ENCODE assay signal across 8 mouse cellular contexts in genomic region chr19:6398447-6399284, GRCm38 (mm10). TPM values are rescaled to one million over a fixed set of nuclear protein-coding genes. Genes with fewer than 3 reads are reported as not detected.
DNase-seq lines count a peak whose midpoint lies in the region; ATAC-seq lines count a peak whose summit lies in the region.

No protein-coding gene starts in this region.

- ATAC-seq in CD4-positive, CD25-positive, alpha-beta regulatory T cell, adult 4 months, result peak; percentile 42
- peak; percentile 59 for ATAC-seq in forebrain, embryonic 12.5 days (ENCODE audit: low FRiP score)
- peak; percentile 54 for ATAC-seq in stomach, embryonic 14.5 days (ENCODE audit: insufficient number of reproducible peaks, insufficient read depth, low FRiP score, low read depth)

- peak overlapping the region; percentile 77 for H3K9ac ChIP-seq in forebrain, embryonic 12.5 days
- H3K9ac ChIP-seq in stomach, embryonic 14.5 days (replicated peaks; ENCODE audit: low read depth, low read length), result 0 out of 2 replicates have a peak overlapping the region, but pooled peaks have one; percentile 25

- H3K4me2 ChIP-seq in forebrain, embryonic 12.5 days, result peak overlapping the region; percentile 100
- peak overlapping the region; percentile 92 for H3K4me2 ChIP-seq in stomach, embryonic 14.5 days (replicated peaks; ENCODE audit: low read depth, low read length)

- peaks cover 60% of the 10 kb centered on the region for H3K27me3 ChIP-seq in forebrain, embryonic 12.5 days
- H3K27me3 ChIP-seq in limb, embryonic 10.5 days (ENCODE audit: low read depth, poor library complexity, severe bottlenecking), result peaks cover 75% of the 10 kb centered on the region
- H3K27me3 ChIP-seq in midbrain, embryonic 10.5 days (ENCODE audit: low read depth, poor library complexity, severe bottlenecking), result peaks cover 63% of the 10 kb centered on the region
- H3K27me3 ChIP-seq in stomach, embryonic 14.5 days (ENCODE audit: control insufficient read depth, insufficient read depth, low read length), result no peaks in the 10 kb centered on the region

- DNase-seq in adrenal gland, postnatal 36 days, result peak; percentile 76 to 83
- peak; percentile 78 to 84 for DNase-seq in heart, postnatal 36 days
- peak; percentile 59 for DNase-seq in limb, embryonic 10.5 days (ENCODE audit: low spot score)
- DNase-seq in midbrain, embryonic 10.5 days (ENCODE audit: low spot score), result peak; percentile 73
- no peak for DNase-seq in left cerebral cortex, adult 11 months (ENCODE audit: low spot score)

- H3K4me3 ChIP-seq in forebrain, embryonic 12.5 days (replicated peaks), result peak overlapping the region; percentile 72
- peak overlapping the region; percentile 74 for H3K4me3 ChIP-seq in limb, embryonic 10.5 days
- peak overlapping the region; percentile 66 for H3K4me3 ChIP-seq in midbrain, embryonic 10.5 days
- H3K4me3 ChIP-seq in stomach, embryonic 14.5 days (ENCODE audit: low read depth, low read length), result peak overlapping the region; percentile 57

- intact Hi-C loops in heart, postnatal 36 days (cut with DNase I), result loop anchor here (2.0 kb wide), 3 partner anchors 24 to 58 kb away; partner anchors contain the start of gene Map4k2

- H3K36me3 ChIP-seq in forebrain, embryonic 12.5 days (replicated peaks), result no peaks in the 10 kb centered on the region
- H3K36me3 ChIP-seq in limb, embryonic 10.5 days, result no peaks in the 10 kb centered on the region
- no peaks in the 10 kb centered on the region for H3K36me3 ChIP-seq in midbrain, embryonic 10.5 days
- H3K36me3 ChIP-seq in stomach, embryonic 14.5 days (ENCODE audit: control insufficient read depth, insufficient read depth, low read length), result no peaks in the 10 kb centered on the region

- no peaks in the 10 kb centered on the region for H3K9me3 ChIP-seq in forebrain, embryonic 12.5 days
- H3K9me3 ChIP-seq in limb, embryonic 10.5 days (replicated peaks), result no peaks in the 10 kb centered on the region
- H3K9me3 ChIP-seq in midbrain, embryonic 10.5 days (replicated peaks), result no peaks in the 10 kb centered on the region
- no peaks in the 10 kb centered on the region for H3K9me3 ChIP-seq in stomach, embryonic 14.5 days (ENCODE audit: control insufficient read depth, low read depth, low read length)

- under 1% methylated on average over 39 of the region's 39 CpGs for WGBS in forebrain, embryonic 12.5 days
- 1% methylated on average over 39 of the region's 39 CpGs for WGBS in limb, embryonic 10.5 days
- WGBS in midbrain, embryonic 10.5 days, result under 1% methylated on average over 39 of the region's 39 CpGs
- WGBS in stomach, embryonic 14.5 days, result 1% methylated on average over 38 of the region's 39 CpGs

- peaks cover 49% of the 10 kb centered on the region for H3K4me1 ChIP-seq in forebrain, embryonic 12.5 days
- H3K4me1 ChIP-seq in limb, embryonic 10.5 days, result peaks cover 56% of the 10 kb centered on the region
- peaks cover 55% of the 10 kb centered on the region for H3K4me1 ChIP-seq in midbrain, embryonic 10.5 days
- peaks cover 20% of the 10 kb centered on the region for H3K4me1 ChIP-seq in stomach, embryonic 14.5 days (ENCODE audit: control insufficient read depth, insufficient read depth, low read length)

- H3K27ac ChIP-seq in forebrain, embryonic 12.5 days, result peak overlapping the region; percentile 65
- H3K27ac ChIP-seq in limb, embryonic 10.5 days, result peak overlapping the region; percentile 77; the same call in 1 of the 2 replicates
- peak overlapping the region; percentile 87 for H3K27ac ChIP-seq in midbrain, embryonic 10.5 days (replicated peaks)
- peak overlapping the region; percentile 35; the same call in 1 of the 2 replicates for H3K27ac ChIP-seq in stomach, embryonic 14.5 days (ENCODE audit: low read length)

RNA-seq across cellular contexts. Expression of gene Rasgrp2, which starts 0.5 kb away (rescaled TPM):
- polyA plus RNA-seq in CD4-positive, CD25-positive, alpha-beta regulatory T cell, adult 4 months (2017; shearing (Covaris generic)), result 100 to 1,000 TPM in 1 of 2 experiments, 10 to 100 TPM in 1; 80.3 to 117 TPM
- total RNA-seq in adrenal gland, postnatal 36 days (2021), result 10 to 100 TPM; 28.7 to 34.4 TPM
- 13.1 and 15.1 TPM in 2 replicates for polyA plus RNA-seq in forebrain, embryonic 12.5 days (2016; fragmentation: Nextera tagmentation; extraction: Ambion mirVana)
- total RNA-seq in heart, postnatal 36 days (2021), result 10 to 100 TPM; 38.8 to 57.2 TPM
- polyA plus RNA-seq in limb, embryonic 10.5 days (2016; fragmentation: Nextera tagmentation; extraction: Ambion mirVana), result 14.6 and 16.7 TPM in 2 replicates
- polyA plus RNA-seq in midbrain, embryonic 10.5 days (2016; fragmentation: Nextera tagmentation; extraction: Ambion mirVana), result 13.5 and 16.3 TPM in 2 replicates
- polyA plus RNA-seq in stomach, embryonic 14.5 days (2014; fragmentation: Nextera tagmentation; extraction: Ambion mirVana), result 38.6 and 47.8 TPM in 2 replicates

RNA-seq across cellular contexts. Expression of gene Pygm, which starts 14.5 kb away (rescaled TPM):
- polyA plus RNA-seq in CD4-positive, CD25-positive, alpha-beta regulatory T cell, adult 4 months (2017; shearing (Covaris generic)), result 10 to 100 TPM in 1 of 2 experiments, 1 to 10 TPM in 1; 2.0 to 14.2 TPM
- 100 to 1,000 TPM in 1 of 2 experiments, 10 to 100 TPM in 1; 75.6 to 124 TPM for total RNA-seq in adrenal gland, postnatal 36 days (2021)
- polyA plus RNA-seq in forebrain, embryonic 12.5 days (2016; fragmentation: Nextera tagmentation; extraction: Ambion mirVana), result 0.78 and 1.5 TPM in 2 replicates
- 1,000 to 10,000 TPM; 1,171 to 1,191 TPM for total RNA-seq in heart, postnatal 36 days (2021)
- polyA plus RNA-seq in limb, embryonic 10.5 days (2016; fragmentation: Nextera tagmentation; extraction: Ambion mirVana), result 2.5 and 3.0 TPM in 2 replicates
- polyA plus RNA-seq in midbrain, embryonic 10.5 days (2016; fragmentation: Nextera tagmentation; extraction: Ambion mirVana), result 2.1 and 2.7 TPM in 2 replicates
- 9.3 and 10.1 TPM in 2 replicates for polyA plus RNA-seq in stomach, embryonic 14.5 days (2014; fragmentation: Nextera tagmentation; extraction: Ambion mirVana)

RNA-seq across cellular contexts. Expression of gene Nrxn2, which starts 19.9 kb away (rescaled TPM):
- not detected for polyA plus RNA-seq in CD4-positive, CD25-positive, alpha-beta regulatory T cell, adult 4 months (2017; shearing (Covaris generic))
- total RNA-seq in adrenal gland, postnatal 36 days (2021), result 1 to 10 TPM; 9.2 TPM
- 17.1 and 17.6 TPM in 2 replicates for polyA plus RNA-seq in forebrain, embryonic 12.5 days (2016; fragmentation: Nextera tagmentation; extraction: Ambion mirVana)
- 1 to 10 TPM; 3.9 to 4.5 TPM for total RNA-seq in heart, postnatal 36 days (2021)
- 0.78 and 1.5 TPM in 2 replicates for polyA plus RNA-seq in limb, embryonic 10.5 days (2016; fragmentation: Nextera tagmentation; extraction: Ambion mirVana)
- 5.1 and 7.2 TPM in 2 replicates for polyA plus RNA-seq in midbrain, embryonic 10.5 days (2016; fragmentation: Nextera tagmentation; extraction: Ambion mirVana)
- 2.5 and 2.6 TPM in 2 replicates for polyA plus RNA-seq in stomach, embryonic 14.5 days (2014; fragmentation: Nextera tagmentation; extraction: Ambion mirVana)

RNA-seq across cellular contexts. Expression of gene Sf1, which starts 35.2 kb away (rescaled TPM):
- 10 to 100 TPM; 55.3 to 56.7 TPM for polyA plus RNA-seq in CD4-positive, CD25-positive, alpha-beta regulatory T cell, adult 4 months (2017; shearing (Covaris generic))
- 100 to 1,000 TPM; 169 to 224 TPM for total RNA-seq in adrenal gland, postnatal 36 days (2021)
- polyA plus RNA-seq in forebrain, embryonic 12.5 days (2016; fragmentation: Nextera tagmentation; extraction: Ambion mirVana), result 204 and 221 TPM in 2 replicates
- total RNA-seq in heart, postnatal 36 days (2021), result 100 to 1,000 TPM in 1 of 2 experiments, 10 to 100 TPM in 1; 89.4 to 101 TPM
- 193 and 206 TPM in 2 replicates for polyA plus RNA-seq in limb, embryonic 10.5 days (2016; fragmentation: Nextera tagmentation; extraction: Ambion mirVana)
- 189 and 194 TPM in 2 replicates for polyA plus RNA-seq in midbrain, embryonic 10.5 days (2016; fragmentation: Nextera tagmentation; extraction: Ambion mirVana)
- polyA plus RNA-seq in stomach, embryonic 14.5 days (2014; fragmentation: Nextera tagmentation; extraction: Ambion mirVana), result 126 and 139 TPM in 2 replicates

RNA-seq across cellular contexts. Expression of gene Map4k2, which starts 57.7 kb away (rescaled TPM):
- 100 to 1,000 TPM in 1 of 2 experiments, 10 to 100 TPM in 1; 77.5 to 135 TPM for polyA plus RNA-seq in CD4-positive, CD25-positive, alpha-beta regulatory T cell, adult 4 months (2017; shearing (Covaris generic))
- 10 to 100 TPM; 29.9 to 32.2 TPM for total RNA-seq in adrenal gland, postnatal 36 days (2021)
- polyA plus RNA-seq in forebrain, embryonic 12.5 days (2016; fragmentation: Nextera tagmentation; extraction: Ambion mirVana), result 14.4 and 15.1 TPM in 2 replicates
- 10 to 100 TPM; 36.4 to 56.7 TPM for total RNA-seq in heart, postnatal 36 days (2021)
- polyA plus RNA-seq in limb, embryonic 10.5 days (2016; fragmentation: Nextera tagmentation; extraction: Ambion mirVana), result 10.4 and 15.2 TPM in 2 replicates
- 11.3 and 13.8 TPM in 2 replicates for polyA plus RNA-seq in midbrain, embryonic 10.5 days (2016; fragmentation: Nextera tagmentation; extraction: Ambion mirVana)
- 10.0 TPM in 2 replicates for polyA plus RNA-seq in stomach, embryonic 14.5 days (2014; fragmentation: Nextera tagmentation; extraction: Ambion mirVana)

Comparison
In these comparisons a context has a peak if more than half of its experiments do, and no peak if none do; other contexts are left out.
1. H3K27ac ChIP-seq: peak in every context shown above with its lines; median percentile 87 in midbrain, embryonic 10.5 days; 77 in limb, embryonic 10.5 days; 65 in forebrain, embryonic 12.5 days; 35 in stomach, embryonic 14.5 days.